Mouse (Mus musculus): ENCODE measurements around the gene Dnajc13. TPM values are rescaled to one million over a fixed set of nuclear protein-coding genes. Genes with fewer than 3 reads are reported as not detected.

The Dnajc13 gene
- polyA plus RNA-seq, 1 experiment = 107 TPM

GRCm38 (mm10) chr9:104169986-104170385 is 92.7 kb downstream of the Dnajc13 start:
- no peak overlapping the region for H3K4me3 ChIP-seq (ENCODE audit: insufficient read depth, low read length)
- H3K4me1 ChIP-seq (ENCODE audit: control insufficient read depth, insufficient read depth, low read length) = no peaks in the 10 kb centered on the region
- no peak overlapping the region for H3K27ac ChIP-seq (ENCODE audit: insufficient read depth, low read length)
- TF ChIP-seq CTCF (IDR thresholded peaks at IDR 0.05; ENCODE audit: borderline replicate concordance, insufficient read depth, low read length) (no peak), POLR2A (IDR thresholded peaks at IDR 0.05; ENCODE audit: low read depth, low read length) (no peak)

GRCm38 (mm10) chr9:104165926-104166325 is 96.8 kb downstream of the Dnajc13 start:
- Histone ChIP-seq H3K4me1 (ENCODE audit: control insufficient read depth, insufficient read depth, low read length) (no peaks in the 10 kb centered on the region), H3K27ac (ENCODE audit: insufficient read depth, low read length) (no peak overlapping the region), H3K4me3 (ENCODE audit: insufficient read depth, low read length) (no peak overlapping the region)
- TF ChIP-seq POLR2A (IDR thresholded peaks at IDR 0.05; ENCODE audit: low read depth, low read length) = no peak
- no peak for TF ChIP-seq CTCF (IDR thresholded peaks at IDR 0.05; ENCODE audit: borderline replicate concordance, insufficient read depth, low read length)

GRCm38 (mm10) chr9:104164194-104164593 is 98.5 kb downstream of the Dnajc13 start:
- Histone ChIP-seq H3K4me1 (ENCODE audit: control insufficient read depth, insufficient read depth, low read length) (no peaks in the 10 kb centered on the region), H3K27ac (ENCODE audit: insufficient read depth, low read length) (no peak overlapping the region), H3K4me3 (ENCODE audit: insufficient read depth, low read length) (no peak overlapping the region)
- TF ChIP-seq POLR2A (IDR thresholded peaks at IDR 0.05; ENCODE audit: low read depth, low read length) (no peak), CTCF (IDR thresholded peaks at IDR 0.05; ENCODE audit: borderline replicate concordance, insufficient read depth, low read length) (no peak)

- no peaks in the 10 kb centered on the region for H3K4me1 ChIP-seq (ENCODE audit: control insufficient read depth, insufficient read depth, low read length)
- H3K4me3 ChIP-seq (ENCODE audit: insufficient read depth, low read length) = no peak overlapping the region
- no peak for TF ChIP-seq CTCF (IDR thresholded peaks at IDR 0.05; ENCODE audit: borderline replicate concordance, insufficient read depth, low read length)
- no peak for TF ChIP-seq POLR2A (IDR thresholded peaks at IDR 0.05; ENCODE audit: low read depth, low read length)
- no peak overlapping the region for H3K27ac ChIP-seq (ENCODE audit: insufficient read depth, low read length)
Measured at GRCm38 (mm10) chr9:104161117-104161516, 101.6 kb downstream of the Dnajc13 start.

GRCm38 (mm10) chr9:104157291-104157690 is 105.4 kb downstream of the Dnajc13 start:
- TF ChIP-seq CTCF (IDR thresholded peaks at IDR 0.05; ENCODE audit: borderline replicate concordance, insufficient read depth, low read length) (no peak), POLR2A (IDR thresholded peaks at IDR 0.05; ENCODE audit: low read depth, low read length) (no peak)
- no peak overlapping the region for H3K4me3 ChIP-seq (ENCODE audit: insufficient read depth, low read length)
- H3K27ac ChIP-seq (ENCODE audit: insufficient read depth, low read length) = no peak overlapping the region
- H3K4me1 ChIP-seq (ENCODE audit: control insufficient read depth, insufficient read depth, low read length) = no peaks in the 10 kb centered on the region

GRCm38 (mm10) chr9:104156506-104156905 is 106.2 kb downstream of the Dnajc13 start:
- no peak for TF ChIP-seq POLR2A (IDR thresholded peaks at IDR 0.05; ENCODE audit: low read depth, low read length)
- TF ChIP-seq CTCF (IDR thresholded peaks at IDR 0.05; ENCODE audit: borderline replicate concordance, insufficient read depth, low read length) = no peak
- Histone ChIP-seq H3K4me3 (ENCODE audit: insufficient read depth, low read length) (no peak overlapping the region), H3K27ac (ENCODE audit: insufficient read depth, low read length) (no peak overlapping the region), H3K4me1 (ENCODE audit: control insufficient read depth, insufficient read depth, low read length) (no peaks in the 10 kb centered on the region)

GRCm38 (mm10) chr9:104155100-104155715 is 107.5 kb downstream of the Dnajc13 start:
- no peak overlapping the region for H3K4me3 ChIP-seq (ENCODE audit: insufficient read depth, low read length)
- H3K4me1 ChIP-seq (ENCODE audit: control insufficient read depth, insufficient read depth, low read length) = no peaks in the 10 kb centered on the region
- H3K27ac ChIP-seq (ENCODE audit: insufficient read depth, low read length) = no peak overlapping the region
- TF ChIP-seq CTCF (IDR thresholded peaks at IDR 0.05; ENCODE audit: borderline replicate concordance, insufficient read depth, low read length) (no peak), POLR2A (IDR thresholded peaks at IDR 0.05; ENCODE audit: low read depth, low read length) (no peak)

- H3K27ac ChIP-seq (ENCODE audit: insufficient read depth, low read length) = no peak overlapping the region
- no peaks in the 10 kb centered on the region for H3K4me1 ChIP-seq (ENCODE audit: control insufficient read depth, insufficient read depth, low read length)
- no peak overlapping the region for H3K4me3 ChIP-seq (ENCODE audit: insufficient read depth, low read length)
- TF ChIP-seq POLR2A (IDR thresholded peaks at IDR 0.05; ENCODE audit: low read depth, low read length) (no peak), CTCF (IDR thresholded peaks at IDR 0.05; ENCODE audit: borderline replicate concordance, insufficient read depth, low read length) (no peak)
Measured at GRCm38 (mm10) chr9:104152121-104152520, 110.6 kb downstream of the Dnajc13 start.

- Histone ChIP-seq H3K4me1 (ENCODE audit: control insufficient read depth, insufficient read depth, low read length) (no peaks in the 10 kb centered on the region), H3K27ac (ENCODE audit: insufficient read depth, low read length) (no peak overlapping the region), H3K4me3 (ENCODE audit: insufficient read depth, low read length) (no peak overlapping the region)
- no peak for TF ChIP-seq POLR2A (IDR thresholded peaks at IDR 0.05; ENCODE audit: low read depth, low read length)
- no peak for TF ChIP-seq CTCF (IDR thresholded peaks at IDR 0.05; ENCODE audit: borderline replicate concordance, insufficient read depth, low read length)
Measured at GRCm38 (mm10) chr9:104148969-104149368, 113.8 kb downstream of the Dnajc13 start.

- Histone ChIP-seq H3K4me3 (ENCODE audit: insufficient read depth, low read length) (no peak overlapping the region), H3K27ac (ENCODE audit: insufficient read depth, low read length) (no peak overlapping the region), H3K4me1 (ENCODE audit: control insufficient read depth, insufficient read depth, low read length) (no peaks in the 10 kb centered on the region)
- TF ChIP-seq POLR2A (IDR thresholded peaks at IDR 0.05; ENCODE audit: low read depth, low read length) (no peak), CTCF (IDR thresholded peaks at IDR 0.05; ENCODE audit: borderline replicate concordance, insufficient read depth, low read length) (no peak)
Measured at GRCm38 (mm10) chr9:104146683-104147082, 116.0 kb downstream of the Dnajc13 start.
